Mouse (Mus musculus): ENCODE measurements around the gene Ccdc170. TPM values are rescaled to one million over a fixed set of nuclear protein-coding genes. Genes with fewer than 3 reads are reported as not detected.

Gene Ccdc170
- polyA plus RNA-seq, 1 experiment = 3.8 TPM

DNA sequence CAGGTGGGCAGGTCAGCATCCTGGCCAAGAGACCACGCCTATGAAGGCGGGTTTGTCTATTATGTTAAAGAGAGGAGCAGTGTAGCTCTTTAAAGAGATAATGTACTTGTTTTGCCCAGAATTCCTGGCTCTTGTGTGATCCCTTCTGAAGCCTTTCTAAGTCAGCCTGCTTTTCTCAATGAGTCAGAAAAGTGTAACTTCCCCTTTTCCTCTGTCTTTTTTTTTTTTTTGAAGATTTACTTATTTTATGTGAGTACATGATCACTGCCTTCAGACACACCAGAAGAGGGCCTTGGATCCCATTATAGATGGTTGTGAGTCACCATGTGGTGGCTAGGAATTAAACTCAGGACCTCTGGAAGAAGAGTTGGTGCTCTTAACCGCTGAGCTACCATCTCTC lies 12.9 kb upstream of the Ccdc170 start:
- DNase-seq = no peak
- no peaks in the 10 kb centered on the region for H3K4me1 ChIP-seq (ENCODE audit: control insufficient read depth, insufficient read depth, low read length)
- WGBS = 79% methylated on average over 3 of the region's 3 CpGs
- H3K4me3 ChIP-seq (ENCODE audit: insufficient read depth, low read depth, low read length) = no peak overlapping the region
- H3K27me3 ChIP-seq (replicated peaks; ENCODE audit: control insufficient read depth, insufficient read depth, low read length) = no peaks in the 10 kb centered on the region
- no peak overlapping the region for H3K27ac ChIP-seq (ENCODE audit: insufficient read depth, low read depth, low read length)
- no peaks in the 10 kb centered on the region for H3K36me3 ChIP-seq (ENCODE audit: control insufficient read depth, insufficient read depth, low read length)
- TF ChIP-seq POLR2A (IDR thresholded peaks at IDR 0.05; ENCODE audit: low read depth, low read length) (no peak), CTCF (conservative IDR thresholded peaks at IDR 0.05; ENCODE audit: insufficient read depth, insufficient read length, low read depth, low read length) (no peak)

DNA sequence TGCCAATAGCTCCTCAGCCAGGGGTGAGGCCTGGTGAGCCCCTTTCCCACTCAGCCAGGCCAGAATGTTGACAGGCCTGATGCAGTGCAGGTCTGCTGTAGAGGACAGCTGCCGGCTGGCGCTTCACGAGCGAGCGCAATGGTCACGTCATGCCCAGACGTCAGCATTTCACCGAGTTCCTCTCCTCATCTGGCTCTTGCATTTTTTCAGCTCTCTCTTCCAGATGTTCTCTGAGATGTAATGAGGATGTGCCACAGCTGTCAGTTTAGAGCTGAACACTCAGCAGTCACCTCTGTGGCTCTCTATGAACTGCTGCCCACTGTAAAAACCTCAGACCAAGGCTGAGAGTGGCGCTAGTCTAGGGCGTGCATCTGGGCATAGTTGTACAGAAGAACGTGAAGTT lies 8.7 kb upstream of the Ccdc170 start:
- no peaks in the 10 kb centered on the region for H3K27me3 ChIP-seq (replicated peaks; ENCODE audit: control insufficient read depth, insufficient read depth, low read length)

DNA sequence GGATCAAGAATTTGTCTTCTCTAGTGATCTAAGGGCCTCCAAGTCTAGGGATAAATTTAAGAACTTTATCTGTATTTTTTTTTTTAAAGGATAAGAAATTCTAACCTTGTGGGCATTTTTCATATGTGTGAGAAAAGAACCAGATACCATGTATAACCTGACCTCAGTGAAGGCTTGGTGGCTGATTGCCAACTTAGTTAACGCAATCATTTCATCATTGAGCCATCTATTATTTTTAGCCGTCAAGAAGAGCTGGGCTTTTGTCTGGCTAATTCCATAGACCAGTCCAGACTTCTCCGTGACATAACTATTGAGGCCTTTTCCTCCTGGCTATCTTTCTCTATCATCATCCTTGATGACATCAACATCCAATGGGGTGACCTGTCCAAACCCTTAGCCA lies 6.9 kb upstream of the Ccdc170 start:
- Histone ChIP-seq H3K4me1 (ENCODE audit: control insufficient read depth, insufficient read depth, low read length) (no peaks in the 10 kb centered on the region), H3K4me3 (ENCODE audit: insufficient read depth, low read depth, low read length) (no peak overlapping the region), H3K36me3 (ENCODE audit: control insufficient read depth, insufficient read depth, low read length) (no peaks in the 10 kb centered on the region), H3K27me3 (replicated peaks; ENCODE audit: control insufficient read depth, insufficient read depth, low read length) (no peaks in the 10 kb centered on the region), H3K27ac (ENCODE audit: insufficient read depth, low read depth, low read length) (no peak overlapping the region)
- 85% methylated on average over 3 of the region's 3 CpGs for WGBS
- TF ChIP-seq POLR2A (IDR thresholded peaks at IDR 0.05; ENCODE audit: low read depth, low read length) = no peak
- DNase-seq = no peak

More for the DNA sequence above, 8.7 kb upstream of the Ccdc170 start:
- TF ChIP-seq POLR2A (IDR thresholded peaks at IDR 0.05; ENCODE audit: low read depth, low read length) (no peak), CTCF (conservative IDR thresholded peaks at IDR 0.05; ENCODE audit: insufficient read depth, insufficient read length, low read depth, low read length) (no peak)
- Histone ChIP-seq H3K4me1 (ENCODE audit: control insufficient read depth, insufficient read depth, low read length) (no peaks in the 10 kb centered on the region), H3K4me3 (ENCODE audit: insufficient read depth, low read depth, low read length) (no peak overlapping the region), H3K36me3 (ENCODE audit: control insufficient read depth, insufficient read depth, low read length) (no peaks in the 10 kb centered on the region), H3K27ac (ENCODE audit: insufficient read depth, low read depth, low read length) (no peak overlapping the region)
- WGBS = 91% methylated on average over 11 of the region's 11 CpGs
- no peak for DNase-seq

DNA sequence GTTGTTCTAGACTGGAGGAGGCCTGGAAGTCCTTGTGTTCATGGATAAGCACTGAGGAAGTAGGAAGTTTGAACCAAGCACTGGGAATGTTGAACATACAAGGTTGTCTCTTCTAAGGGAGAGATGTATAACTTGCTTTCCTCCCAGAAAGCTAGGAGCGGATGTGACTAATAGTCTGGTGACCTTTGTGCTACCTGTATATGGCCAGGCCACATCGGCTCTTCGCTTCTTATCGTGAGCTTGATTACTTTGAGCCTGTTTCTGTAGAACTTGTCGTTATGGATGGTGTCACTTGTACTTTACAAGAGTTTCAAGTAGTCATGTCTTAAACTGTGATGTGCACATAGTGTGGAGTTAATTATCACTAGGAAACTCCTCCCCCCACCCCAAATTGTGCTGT lies 5.7 kb upstream of the Ccdc170 start:
- no peak for TF ChIP-seq CTCF (conservative IDR thresholded peaks at IDR 0.05; ENCODE audit: insufficient read depth, insufficient read length, low read depth, low read length)
- no peak for DNase-seq
- Histone ChIP-seq H3K4me3 (ENCODE audit: insufficient read depth, low read depth, low read length) (no peak overlapping the region), H3K27ac (ENCODE audit: insufficient read depth, low read depth, low read length) (no peak overlapping the region), H3K4me1 (ENCODE audit: control insufficient read depth, insufficient read depth, low read length) (no peaks in the 10 kb centered on the region), H3K27me3 (replicated peaks; ENCODE audit: control insufficient read depth, insufficient read depth, low read length) (no peaks in the 10 kb centered on the region), H3K36me3 (ENCODE audit: control insufficient read depth, insufficient read depth, low read length) (no peaks in the 10 kb centered on the region)
- WGBS = 87% methylated on average over 5 of the region's 5 CpGs

DNA sequence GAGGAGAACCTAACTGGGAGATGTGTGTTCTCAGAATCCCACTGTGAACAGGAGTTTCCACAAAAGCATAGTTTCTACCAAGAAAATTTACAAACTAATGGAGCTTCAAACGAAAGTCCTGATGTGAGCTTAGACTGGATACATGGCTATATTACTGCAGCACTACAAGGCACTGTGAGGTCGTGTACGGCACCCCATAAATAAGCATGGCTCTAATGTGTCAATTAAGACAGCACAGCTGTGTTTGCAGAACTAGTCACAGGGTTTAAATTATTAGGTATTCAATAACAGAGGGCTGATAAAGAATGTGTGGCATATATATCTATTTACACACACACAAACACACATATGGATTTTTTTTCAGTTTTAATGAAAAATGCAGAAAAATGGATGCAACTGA lies 1.4 kb upstream of the Ccdc170 start:
- no peaks in the 10 kb centered on the region for H3K27me3 ChIP-seq (replicated peaks; ENCODE audit: control insufficient read depth, insufficient read depth, low read length)
- TF ChIP-seq CTCF (conservative IDR thresholded peaks at IDR 0.05; ENCODE audit: insufficient read depth, insufficient read length, low read depth, low read length) (no peak), POLR2A (IDR thresholded peaks at IDR 0.05; ENCODE audit: low read depth, low read length) (no peak)
- H3K4me1 ChIP-seq (ENCODE audit: control insufficient read depth, insufficient read depth, low read length) = no peaks in the 10 kb centered on the region
- H3K27ac ChIP-seq (ENCODE audit: insufficient read depth, low read depth, low read length) = no peak overlapping the region
- no peak overlapping the region for H3K4me3 ChIP-seq (ENCODE audit: insufficient read depth, low read depth, low read length)
- DNase-seq = no peak
- H3K36me3 ChIP-seq (ENCODE audit: control insufficient read depth, insufficient read depth, low read length) = no peaks in the 10 kb centered on the region
- WGBS = 61% methylated on average over 3 of the region's 3 CpGs

DNA sequence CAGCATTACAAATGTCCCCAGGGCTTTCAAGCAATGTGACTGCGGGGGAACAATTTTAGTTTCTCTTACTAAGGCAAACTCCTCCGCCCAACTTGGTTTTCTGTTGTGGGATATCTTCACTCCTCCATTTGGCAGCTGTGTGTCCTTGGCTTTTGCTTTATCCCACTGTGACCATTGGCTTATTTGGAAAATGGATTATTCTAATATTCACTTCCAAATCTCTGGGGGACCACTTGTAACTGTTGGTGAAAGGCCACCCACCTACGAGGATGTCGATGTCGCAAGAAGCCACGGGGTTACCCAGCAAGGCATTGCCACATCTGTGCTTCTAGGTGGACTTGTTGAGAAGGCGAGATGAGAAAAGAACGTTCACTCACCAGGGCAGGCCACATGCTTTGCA lies 607 bp upstream of the Ccdc170 start:
- no peaks in the 10 kb centered on the region for H3K36me3 ChIP-seq (ENCODE audit: control insufficient read depth, insufficient read depth, low read length)
- 76% methylated on average over 8 of the region's 8 CpGs for WGBS
- no peak overlapping the region for H3K27ac ChIP-seq (ENCODE audit: insufficient read depth, low read depth, low read length)
- no peaks in the 10 kb centered on the region for H3K4me1 ChIP-seq (ENCODE audit: control insufficient read depth, insufficient read depth, low read length)
- H3K4me3 ChIP-seq (ENCODE audit: insufficient read depth, low read depth, low read length) = no peak overlapping the region
- no peaks in the 10 kb centered on the region for H3K27me3 ChIP-seq (replicated peaks; ENCODE audit: control insufficient read depth, insufficient read depth, low read length)
- peak; percentile 12 for DNase-seq
- no peak for TF ChIP-seq CTCF (conservative IDR thresholded peaks at IDR 0.05; ENCODE audit: insufficient read depth, insufficient read length, low read depth, low read length)
- no peak for TF ChIP-seq POLR2A (IDR thresholded peaks at IDR 0.05; ENCODE audit: low read depth, low read length)

DNA sequence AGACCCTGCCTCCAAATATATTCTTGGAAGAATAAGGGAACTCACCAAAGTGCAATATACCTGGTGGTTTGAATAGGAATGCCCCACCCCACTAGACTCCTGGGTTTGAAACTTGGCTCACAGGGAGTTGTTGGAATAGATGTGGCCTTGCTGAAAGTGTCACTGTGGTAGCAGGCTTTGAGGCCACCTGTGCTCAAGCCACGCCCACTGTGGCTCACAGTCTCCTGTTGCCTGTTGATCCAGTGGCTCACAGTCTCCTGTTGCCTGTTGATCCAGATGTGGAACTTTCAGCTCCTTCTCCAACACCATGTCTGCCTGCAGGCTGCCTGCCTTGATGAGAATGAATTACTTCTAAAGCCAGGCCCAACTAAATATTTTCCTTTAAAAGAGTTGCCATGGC lies 1.5 kb downstream of the Ccdc170 start:
- no peak overlapping the region for H3K4me3 ChIP-seq (ENCODE audit: insufficient read depth, low read depth, low read length)
- TF ChIP-seq POLR2A (IDR thresholded peaks at IDR 0.05; ENCODE audit: low read depth, low read length) (no peak), CTCF (conservative IDR thresholded peaks at IDR 0.05; ENCODE audit: insufficient read depth, insufficient read length, low read depth, low read length) (no peak)

DNA sequence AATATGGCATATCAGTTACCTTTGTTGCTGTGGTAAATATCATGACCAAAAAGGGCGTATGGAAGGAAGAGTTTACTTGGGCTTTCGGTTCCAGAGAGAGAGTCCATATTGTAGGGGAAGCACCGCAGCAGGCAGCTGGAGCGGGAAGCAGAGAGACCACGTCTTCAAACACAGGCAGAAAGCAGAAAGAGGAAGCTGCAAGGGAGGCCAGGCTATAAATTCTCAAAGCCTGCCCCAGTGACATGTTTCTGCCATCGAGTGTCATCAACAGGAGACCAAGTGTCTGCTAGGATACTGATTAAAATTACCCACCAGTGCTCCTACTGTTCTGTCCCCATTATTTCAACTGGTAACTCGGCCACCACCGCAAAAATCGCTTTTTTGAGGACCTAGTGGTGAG lies 2.7 kb downstream of the Ccdc170 start:
- TF ChIP-seq CTCF (conservative IDR thresholded peaks at IDR 0.05; ENCODE audit: insufficient read depth, insufficient read length, low read depth, low read length) (no peak), POLR2A (IDR thresholded peaks at IDR 0.05; ENCODE audit: low read depth, low read length) (no peak)
- H3K4me3 ChIP-seq (ENCODE audit: insufficient read depth, low read depth, low read length) = no peak overlapping the region
- no peaks in the 10 kb centered on the region for H3K27me3 ChIP-seq (replicated peaks; ENCODE audit: control insufficient read depth, insufficient read depth, low read length)
- no peak overlapping the region for H3K27ac ChIP-seq (ENCODE audit: insufficient read depth, low read depth, low read length)
- WGBS = 65% methylated on average over 9 of the region's 9 CpGs
- peaks cover under 1% of the 10 kb centered on the region; the same call in 1 of the 2 replicates for H3K4me1 ChIP-seq (ENCODE audit: control insufficient read depth, insufficient read depth, low read length)
- no peak for DNase-seq
- no peaks in the 10 kb centered on the region for H3K36me3 ChIP-seq (ENCODE audit: control insufficient read depth, insufficient read depth, low read length)

More for the DNA sequence above, 1.5 kb downstream of the Ccdc170 start:
- 89% methylated on average over 1 of the region's 1 CpGs for WGBS
- Histone ChIP-seq H3K27me3 (replicated peaks; ENCODE audit: control insufficient read depth, insufficient read depth, low read length) (no peaks in the 10 kb centered on the region), H3K27ac (ENCODE audit: insufficient read depth, low read depth, low read length) (no peak overlapping the region), H3K4me1 (ENCODE audit: control insufficient read depth, insufficient read depth, low read length) (no peaks in the 10 kb centered on the region), H3K36me3 (ENCODE audit: control insufficient read depth, insufficient read depth, low read length) (no peaks in the 10 kb centered on the region)
- DNase-seq = no peak

Data from kidney, adult 2 months (tissue).